Mouse (Mus musculus): ENCODE results near the gene Rnf17. TPM values are rescaled to one million over a fixed set of nuclear protein-coding genes. Genes with fewer than 3 reads are reported as not detected.

Rnf17 gene
- not detected in 2 replicates for polyA plus RNA-seq (2012; ENCODE audit: insufficient read depth, insufficient read length, low replicate concordance, missing spikeins)

GRCm38 (mm10) chr14:56402311-56403071 lies at the start of gene Rnf17:
Gene Rnf17, plus strand, starts transcription at chr14:56402581.
- 65% methylated on average over 34 of the region's 34 CpGs for WGBS
- TF ChIP-seq POLR2A (IDR thresholded peaks at IDR 0.05; ENCODE audit: insufficient read depth, low read depth, low read length) (no peak), CTCF (IDR thresholded peaks at IDR 0.05; ENCODE audit: insufficient read depth, low read depth, low read length) (no peak)
- peak within 1 kb of the TSS; percentile 34 for H3K4me3 ChIP-seq (ENCODE audit: insufficient read depth, low read depth, low read length)
- H3K4me1 ChIP-seq (ENCODE audit: control insufficient read depth, insufficient read depth, low read length) = 0 out of 2 replicates have a peak, but pooled peaks cover 3% of the 10 kb centered on the region
- no peak within 1 kb of the TSS for H3K27ac ChIP-seq (ENCODE audit: insufficient read depth, low read depth, low read length)

DNA sequence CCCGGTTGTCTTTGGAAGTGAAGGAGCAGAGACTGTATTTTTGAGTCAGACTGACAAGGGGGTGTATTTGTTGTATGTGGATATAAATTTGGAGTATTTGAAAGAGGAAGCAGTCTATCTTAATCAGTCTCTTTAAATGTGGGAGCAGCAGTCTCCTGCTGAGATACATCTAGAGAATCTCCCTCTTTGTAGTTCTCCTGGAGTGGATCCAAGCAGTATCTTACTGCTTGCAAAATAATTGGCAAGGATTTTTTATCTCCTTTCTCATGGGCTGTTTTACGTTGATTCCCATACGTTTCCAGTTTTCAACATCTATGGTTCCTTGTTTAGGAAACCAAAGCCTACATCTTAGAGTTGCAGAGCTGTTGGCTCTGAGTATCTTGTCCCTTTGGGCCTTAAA lies 47.6 kb upstream of the Rnf17 start:
- H3K27ac ChIP-seq (ENCODE audit: insufficient read depth, low read depth, low read length) = no peak overlapping the region
- WGBS = 51% methylated on average over 3 of the region's 3 CpGs
- TF ChIP-seq POLR2A (IDR thresholded peaks at IDR 0.05; ENCODE audit: insufficient read depth, low read depth, low read length) (no peak), CTCF (IDR thresholded peaks at IDR 0.05; ENCODE audit: insufficient read depth, low read depth, low read length) (no peak)
- no peaks in the 10 kb centered on the region for H3K4me1 ChIP-seq (ENCODE audit: control insufficient read depth, insufficient read depth, low read length)
- no peak overlapping the region for H3K4me3 ChIP-seq (ENCODE audit: insufficient read depth, low read depth, low read length)

DNA sequence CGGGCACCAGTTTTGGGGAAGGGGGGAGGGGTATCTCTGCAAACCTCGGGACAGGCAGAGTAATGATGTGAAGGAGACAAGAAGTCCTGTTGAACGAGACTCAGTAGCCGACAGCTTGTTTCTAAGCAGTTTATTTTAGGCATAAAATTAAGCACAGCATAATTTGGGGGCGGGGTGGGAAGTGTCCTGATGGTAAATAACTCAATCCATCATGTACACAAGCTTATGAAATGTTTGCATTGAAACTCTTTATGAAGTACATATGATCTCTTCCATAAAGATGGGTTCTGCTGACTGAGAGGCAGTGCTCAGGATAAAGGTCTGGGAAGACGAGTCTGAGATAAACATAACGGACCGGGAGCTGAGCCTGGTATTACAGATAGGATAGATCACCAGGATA lies 47.0 kb upstream of the Rnf17 start:
- WGBS = 71% methylated on average over 8 of the region's 8 CpGs
- TF ChIP-seq POLR2A (IDR thresholded peaks at IDR 0.05; ENCODE audit: insufficient read depth, low read depth, low read length) (no peak), CTCF (IDR thresholded peaks at IDR 0.05; ENCODE audit: insufficient read depth, low read depth, low read length) (no peak)
- Histone ChIP-seq H3K4me1 (ENCODE audit: control insufficient read depth, insufficient read depth, low read length) (no peaks in the 10 kb centered on the region), H3K27ac (ENCODE audit: insufficient read depth, low read depth, low read length) (no peak overlapping the region), H3K4me3 (ENCODE audit: insufficient read depth, low read depth, low read length) (no peak overlapping the region)

DNA sequence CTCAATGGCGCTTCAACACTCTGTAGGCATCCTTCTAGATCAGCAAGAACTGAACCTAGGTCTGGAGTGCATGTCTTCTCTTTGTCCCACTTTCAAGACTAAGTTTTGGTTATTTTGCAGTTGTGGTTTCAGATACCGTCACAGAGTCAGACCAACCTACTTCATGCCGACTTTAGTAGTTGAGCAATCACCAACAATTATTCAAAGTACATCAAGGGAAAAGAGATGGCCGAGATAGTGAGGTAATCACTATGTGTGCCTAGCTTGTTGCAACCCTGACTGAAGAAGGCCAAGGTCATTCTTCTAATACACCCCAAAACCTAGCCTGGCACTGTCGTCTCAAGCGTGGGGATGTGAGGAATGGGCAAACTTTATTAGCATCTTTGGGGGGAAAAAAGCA lies 46.2 kb upstream of the Rnf17 start:
- Histone ChIP-seq H3K4me3 (ENCODE audit: insufficient read depth, low read depth, low read length) (no peak overlapping the region), H3K27ac (ENCODE audit: insufficient read depth, low read depth, low read length) (no peak overlapping the region), H3K4me1 (ENCODE audit: control insufficient read depth, insufficient read depth, low read length) (no peaks in the 10 kb centered on the region)
- 94% methylated on average over 6 of the region's 6 CpGs for WGBS
- TF ChIP-seq CTCF (IDR thresholded peaks at IDR 0.05; ENCODE audit: insufficient read depth, low read depth, low read length) (no peak), POLR2A (IDR thresholded peaks at IDR 0.05; ENCODE audit: insufficient read depth, low read depth, low read length) (no peak)

- Histone ChIP-seq H3K27ac (ENCODE audit: insufficient read depth, low read depth, low read length) (no peak overlapping the region), H3K4me3 (ENCODE audit: insufficient read depth, low read depth, low read length) (no peak overlapping the region), H3K4me1 (ENCODE audit: control insufficient read depth, insufficient read depth, low read length) (no peaks in the 10 kb centered on the region)
- TF ChIP-seq POLR2A (IDR thresholded peaks at IDR 0.05; ENCODE audit: insufficient read depth, low read depth, low read length) (no peak), CTCF (IDR thresholded peaks at IDR 0.05; ENCODE audit: insufficient read depth, low read depth, low read length) (no peak)
- WGBS = 72% methylated on average over 7 of the region's 7 CpGs
Observed at GRCm38 (mm10) chr14:56358422-56358821, 44.0 kb upstream of the Rnf17 start.

DNA sequence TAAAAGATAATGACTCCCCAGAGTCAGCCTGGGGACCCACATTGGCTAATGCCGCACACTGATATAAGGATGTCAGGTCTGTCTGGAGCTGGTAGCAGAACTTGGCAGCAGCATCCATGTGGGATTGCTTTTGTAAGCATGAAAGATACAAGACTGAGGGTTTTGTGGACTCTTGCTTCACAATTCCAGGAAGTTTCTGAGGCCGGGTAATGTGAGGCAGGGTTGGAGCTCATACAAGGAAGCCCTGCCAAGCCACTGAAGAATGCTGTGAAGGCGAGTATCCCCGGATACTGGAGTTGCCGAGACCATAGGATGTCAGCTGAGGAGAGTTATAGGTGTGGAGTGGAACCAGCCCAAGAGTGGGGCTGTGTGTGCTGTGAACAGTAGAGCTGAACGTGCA lies 43.2 kb upstream of the Rnf17 start:
- 68% methylated on average over 6 of the region's 6 CpGs for WGBS
- TF ChIP-seq POLR2A (IDR thresholded peaks at IDR 0.05; ENCODE audit: insufficient read depth, low read depth, low read length) (no peak), CTCF (IDR thresholded peaks at IDR 0.05; ENCODE audit: insufficient read depth, low read depth, low read length) (no peak)
- Histone ChIP-seq H3K4me1 (ENCODE audit: control insufficient read depth, insufficient read depth, low read length) (no peaks in the 10 kb centered on the region), H3K4me3 (ENCODE audit: insufficient read depth, low read depth, low read length) (no peak overlapping the region), H3K27ac (ENCODE audit: insufficient read depth, low read depth, low read length) (no peak overlapping the region)

DNA sequence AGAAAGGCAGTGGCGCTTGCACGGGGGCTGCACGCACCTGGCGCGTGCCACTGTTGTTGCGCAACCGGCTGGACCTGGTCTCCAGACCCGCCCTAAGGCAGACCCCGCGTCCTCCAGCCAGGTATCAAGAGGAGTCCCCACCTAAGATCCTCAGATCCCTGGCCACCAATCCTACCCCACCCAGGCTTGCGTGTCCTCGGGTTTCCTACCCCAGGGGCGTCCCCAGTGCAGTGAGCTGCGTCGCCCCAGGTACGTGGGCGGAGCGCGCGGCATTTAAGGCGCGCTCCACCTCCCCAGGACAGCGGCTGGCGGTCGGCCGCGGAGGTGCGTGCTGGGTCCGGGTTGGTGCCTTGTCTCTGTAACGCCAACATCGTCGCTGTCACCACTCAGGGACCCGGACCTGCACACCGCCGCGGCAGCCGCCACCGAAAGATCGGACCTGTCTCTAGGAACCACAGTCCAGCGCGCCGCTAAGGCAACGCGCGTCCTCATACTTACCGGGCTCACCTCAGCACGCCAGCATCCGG lies 37.6 kb upstream of the Rnf17 start, which contains the start of gene Atp12a:
TSS of gene Atp12a (plus strand) at position 358 of the 527 bp plus-strand sequence.
- H3K4me1 ChIP-seq (ENCODE audit: control insufficient read depth, insufficient read depth, low read length) = peaks cover 7% of the 10 kb centered on the region
- under 1% methylated on average over 48 of the region's 48 CpGs for WGBS
- peak within 1 kb of the TSS; percentile 40 for H3K4me3 ChIP-seq (ENCODE audit: insufficient read depth, low read depth, low read length)
- H3K27ac ChIP-seq (ENCODE audit: insufficient read depth, low read depth, low read length) = no peak within 1 kb of the TSS
- TF ChIP-seq CTCF (IDR thresholded peaks at IDR 0.05; ENCODE audit: insufficient read depth, low read depth, low read length) = no peak
- TF ChIP-seq POLR2A (IDR thresholded peaks at IDR 0.05; ENCODE audit: insufficient read depth, low read depth, low read length) = no peak

GRCm38 (mm10) chr14:56365292-56365691 lies 37.1 kb upstream of the Rnf17 start:
- H3K4me1 ChIP-seq (ENCODE audit: control insufficient read depth, insufficient read depth, low read length) = peaks cover 7% of the 10 kb centered on the region
- H3K27ac ChIP-seq (ENCODE audit: insufficient read depth, low read depth, low read length) = no peak overlapping the region
- TF ChIP-seq CTCF (IDR thresholded peaks at IDR 0.05; ENCODE audit: insufficient read depth, low read depth, low read length) (no peak), POLR2A (IDR thresholded peaks at IDR 0.05; ENCODE audit: insufficient read depth, low read depth, low read length) (no peak)
- 25% methylated on average over 8 of the region's 8 CpGs for WGBS
- H3K4me3 ChIP-seq (ENCODE audit: insufficient read depth, low read depth, low read length) = peak overlapping the region; percentile 40

GRCm38 (mm10) chr14:56366712-56367111 lies 35.7 kb upstream of the Rnf17 start:
- H3K4me1 ChIP-seq (ENCODE audit: control insufficient read depth, insufficient read depth, low read length) = peaks cover 7% of the 10 kb centered on the region
- WGBS = 20% methylated on average over 15 of the region's 15 CpGs
- no peak overlapping the region for H3K27ac ChIP-seq (ENCODE audit: insufficient read depth, low read depth, low read length)
- no peak overlapping the region for H3K4me3 ChIP-seq (ENCODE audit: insufficient read depth, low read depth, low read length)
- no peak for TF ChIP-seq POLR2A (IDR thresholded peaks at IDR 0.05; ENCODE audit: insufficient read depth, low read depth, low read length)
- no peak for TF ChIP-seq CTCF (IDR thresholded peaks at IDR 0.05; ENCODE audit: insufficient read depth, low read depth, low read length)
